Mouse (Mus musculus): ENCODE measurements at regions not wholly inside any gene's neighbourhood (a gene's known extent, or its start where the extent isn't known, plus 50 kb on each side); places are given as distances from the start of the nearest gene placed in this dataset.

GRCm38 (mm10) chrX:12409319-12409718 lies 178.3 kb upstream of the Atp6ap2 start:
- 43% methylated on average over 3 of the region's 3 CpGs for WGBS
- ATAC-seq (ENCODE audit: insufficient read depth) (no peak), DNase-seq (no peak)
- Histone ChIP-seq H3K4me3 (ENCODE audit: low read depth, low read length) (no peak overlapping the region), H3K9ac (no peak overlapping the region), H3K27ac (ENCODE audit: low read depth) (no peak overlapping the region), H3K4me2 (no peak overlapping the region), H3K4me1 (ENCODE audit: insufficient read depth) (no peaks in the 10 kb centered on the region), H3K27me3 (ENCODE audit: insufficient read depth, low read length) (no peaks in the 10 kb centered on the region), H3K36me3 (ENCODE audit: insufficient read depth) (no peaks in the 10 kb centered on the region), H3K9me3 (ENCODE audit: low read depth, low read length) (no peaks in the 10 kb centered on the region)
- no peak for TF ChIP-seq CTCF (IDR thresholded peaks at IDR 0.05; ENCODE audit: low read depth)

GRCm38 (mm10) chrX:12425566-12425965 lies 162.0 kb upstream of the Atp6ap2 start:
- TF ChIP-seq CTCF (IDR thresholded peaks at IDR 0.05; ENCODE audit: low read depth): no peak
- Histone ChIP-seq H3K27me3 (ENCODE audit: insufficient read depth, low read length) (no peaks in the 10 kb centered on the region), H3K36me3 (ENCODE audit: insufficient read depth) (no peaks in the 10 kb centered on the region), H3K27ac (ENCODE audit: low read depth) (no peak overlapping the region), H3K9me3 (ENCODE audit: low read depth, low read length) (no peaks in the 10 kb centered on the region), H3K4me1 (ENCODE audit: insufficient read depth) (no peaks in the 10 kb centered on the region), H3K9ac (no peak overlapping the region), H3K4me3 (ENCODE audit: low read depth, low read length) (no peak overlapping the region), H3K4me2 (no peak overlapping the region)
- 73% methylated on average over 6 of the region's 6 CpGs for WGBS
- ATAC-seq (ENCODE audit: insufficient read depth): no peak
- DNase-seq: no peak

GRCm38 (mm10) chrX:12426664-12427063 lies 160.9 kb upstream of the Atp6ap2 start:
- DNase-seq (no peak), ATAC-seq (ENCODE audit: insufficient read depth) (no peak)
- H3K27me3 ChIP-seq (ENCODE audit: insufficient read depth, low read length): no peaks in the 10 kb centered on the region
- WGBS: 70% methylated on average over 4 of the region's 4 CpGs
- no peak overlapping the region for H3K4me3 ChIP-seq (ENCODE audit: low read depth, low read length)
- TF ChIP-seq CTCF (IDR thresholded peaks at IDR 0.05; ENCODE audit: low read depth): no peak
- H3K4me1 ChIP-seq (ENCODE audit: insufficient read depth): no peaks in the 10 kb centered on the region
- no peaks in the 10 kb centered on the region for H3K9me3 ChIP-seq (ENCODE audit: low read depth, low read length)
- H3K4me2 ChIP-seq: no peak overlapping the region
- H3K27ac ChIP-seq (ENCODE audit: low read depth): no peak overlapping the region
- H3K36me3 ChIP-seq (ENCODE audit: insufficient read depth): no peaks in the 10 kb centered on the region
- no peak overlapping the region for H3K9ac ChIP-seq

GRCm38 (mm10) chrX:12432289-12432688 lies 155.3 kb upstream of the Atp6ap2 start:
- TF ChIP-seq CTCF (IDR thresholded peaks at IDR 0.05; ENCODE audit: low read depth): peak; percentile 24; the same call in 1 of the 2 replicates
- WGBS: 91% methylated on average over 2 of the region's 2 CpGs
- no peak for ATAC-seq (ENCODE audit: insufficient read depth)

GRCm38 (mm10) chrX:12435656-12436055 lies 151.9 kb upstream of the Atp6ap2 start:
- no peaks in the 10 kb centered on the region for H3K9me3 ChIP-seq (ENCODE audit: low read depth, low read length)
- no peak overlapping the region for H3K27ac ChIP-seq (ENCODE audit: low read depth)
- no peaks in the 10 kb centered on the region for H3K36me3 ChIP-seq (ENCODE audit: insufficient read depth)
- no peaks in the 10 kb centered on the region for H3K4me1 ChIP-seq (ENCODE audit: insufficient read depth)
- no peak for ATAC-seq (ENCODE audit: insufficient read depth)
- H3K9ac ChIP-seq: no peak overlapping the region
- no peak for TF ChIP-seq CTCF (IDR thresholded peaks at IDR 0.05; ENCODE audit: low read depth)
- H3K4me3 ChIP-seq (ENCODE audit: low read depth, low read length): no peak overlapping the region
- DNase-seq: peak; percentile 9
- WGBS: 54% methylated on average over 8 of the region's 8 CpGs
- no peaks in the 10 kb centered on the region for H3K27me3 ChIP-seq (ENCODE audit: insufficient read depth, low read length)
- H3K4me2 ChIP-seq: no peak overlapping the region

More at GRCm38 (mm10) chrX:12432289-12432688, 155.3 kb upstream of the Atp6ap2 start:
- Histone ChIP-seq H3K36me3 (ENCODE audit: insufficient read depth) (no peaks in the 10 kb centered on the region), H3K9ac (no peak overlapping the region), H3K4me2 (no peak overlapping the region), H3K9me3 (ENCODE audit: low read depth, low read length) (no peaks in the 10 kb centered on the region), H3K27ac (ENCODE audit: low read depth) (no peak overlapping the region), H3K4me3 (ENCODE audit: low read depth, low read length) (no peak overlapping the region), H3K4me1 (ENCODE audit: insufficient read depth) (no peaks in the 10 kb centered on the region), H3K27me3 (ENCODE audit: insufficient read depth, low read length) (no peaks in the 10 kb centered on the region)
- no peak for DNase-seq

GRCm38 (mm10) chrX:12436106-12436505 lies 151.5 kb upstream of the Atp6ap2 start:
- H3K4me2 ChIP-seq: no peak overlapping the region
- H3K4me3 ChIP-seq (ENCODE audit: low read depth, low read length): no peak overlapping the region
- DNase-seq: peak; percentile 27
- no peaks in the 10 kb centered on the region for H3K27me3 ChIP-seq (ENCODE audit: insufficient read depth, low read length)
- H3K4me1 ChIP-seq (ENCODE audit: insufficient read depth): no peaks in the 10 kb centered on the region
- no peaks in the 10 kb centered on the region for H3K9me3 ChIP-seq (ENCODE audit: low read depth, low read length)
- H3K36me3 ChIP-seq (ENCODE audit: insufficient read depth): no peaks in the 10 kb centered on the region
- WGBS: 35% methylated on average over 7 of the region's 7 CpGs
- no peak for TF ChIP-seq CTCF (IDR thresholded peaks at IDR 0.05; ENCODE audit: low read depth)
- H3K27ac ChIP-seq (ENCODE audit: low read depth): no peak overlapping the region
- no peak overlapping the region for H3K9ac ChIP-seq
- no peak for ATAC-seq (ENCODE audit: insufficient read depth)

GRCm38 (mm10) chrX:12439447-12439846 lies 148.2 kb upstream of the Atp6ap2 start:
- Histone ChIP-seq H3K4me2 (no peak overlapping the region), H3K9me3 (ENCODE audit: low read depth, low read length) (no peaks in the 10 kb centered on the region), H3K27me3 (ENCODE audit: insufficient read depth, low read length) (no peaks in the 10 kb centered on the region), H3K36me3 (ENCODE audit: insufficient read depth) (no peaks in the 10 kb centered on the region), H3K4me1 (ENCODE audit: insufficient read depth) (no peaks in the 10 kb centered on the region), H3K9ac (no peak overlapping the region), H3K27ac (ENCODE audit: low read depth) (no peak overlapping the region), H3K4me3 (ENCODE audit: low read depth, low read length) (no peak overlapping the region)
- no peak for DNase-seq
- TF ChIP-seq CTCF (IDR thresholded peaks at IDR 0.05; ENCODE audit: low read depth): no peak
- no peak for ATAC-seq (ENCODE audit: insufficient read depth)
- WGBS: 45% methylated on average over 12 of the region's 12 CpGs

- Histone ChIP-seq H3K4me2 (no peak overlapping the region), H3K27ac (ENCODE audit: low read depth) (no peak overlapping the region), H3K9me3 (ENCODE audit: low read depth, low read length) (no peaks in the 10 kb centered on the region), H3K4me1 (ENCODE audit: insufficient read depth) (no peaks in the 10 kb centered on the region), H3K4me3 (ENCODE audit: low read depth, low read length) (no peak overlapping the region), H3K27me3 (ENCODE audit: insufficient read depth, low read length) (no peaks in the 10 kb centered on the region), H3K36me3 (ENCODE audit: insufficient read depth) (no peaks in the 10 kb centered on the region), H3K9ac (no peak overlapping the region)
- TF ChIP-seq CTCF (IDR thresholded peaks at IDR 0.05; ENCODE audit: low read depth): no peak
- DNase-seq (no peak), ATAC-seq (ENCODE audit: insufficient read depth) (no peak)
- 59% methylated on average over 5 of the region's 5 CpGs for WGBS
Measured at GRCm38 (mm10) chrX:12443794-12444193, 143.8 kb upstream of the Atp6ap2 start.
